Mouse (Mus musculus): ENCODE measurements around the gene Cdhr3.

- no peak for TF ChIP-seq USF1 (IDR thresholded peaks at IDR 0.05; ENCODE audit: low read depth)
- TF ChIP-seq CTCF (IDR thresholded peaks at IDR 0.05; ENCODE audit: control insufficient read depth, insufficient read depth, insufficient read length) = no peak
- TF ChIP-seq MYOD1 (IDR thresholded peaks at IDR 0.05; ENCODE audit: control insufficient read depth, insufficient read length, low read depth) = no peak
Measured at GRCm38 (mm10) chr12:33096017-33096416, 3.3 kb upstream of the Cdhr3 start.

Measured in C2C12 (cell line).